10 mouse cellular contexts compared by ENCODE assay signal in genomic region chr10:82631133-82631532, GRCm38 (mm10). TPM values are rescaled to one million over a fixed set of nuclear protein-coding genes. Genes with fewer than 3 reads are reported as not detected.
DNase-seq lines count a peak whose midpoint lies in the region; ATAC-seq and TF ChIP-seq lines count a peak whose summit lies in the region.
"Had no signal": no experiment of that assay in that cellular context is flagged by ENCODE, and none has a peak within 500 bp of the region (broad histone marks: within the 10 kb centered on the region; RNA-seq: fewer than 3 reads in every experiment).

No protein-coding gene starts in this region.

- H3K27me3 ChIP-seq in heart, embryonic 12.5 days (replicated peaks): no peaks in the 10 kb centered on the region
- no peaks in the 10 kb centered on the region for H3K27me3 ChIP-seq in E14TG2a.4 (ENCODE audit: insufficient read depth, low read length)
- no peaks in the 10 kb centered on the region for H3K27me3 ChIP-seq in forebrain, postnatal 0 days (ENCODE audit: insufficient read depth, low read length)
- no peaks in the 10 kb centered on the region for H3K27me3 ChIP-seq in liver, embryonic 16.5 days (ENCODE audit: control insufficient read depth, insufficient read depth, low read depth, low read length)

- peak overlapping the region; percentile 79 for H3K4me3 ChIP-seq in heart, embryonic 12.5 days
- peak overlapping the region; percentile 89 for H3K4me3 ChIP-seq in E14TG2a.4 (replicated peaks; ENCODE audit: low read length)
- H3K4me3 ChIP-seq in forebrain, postnatal 0 days (ENCODE audit: low read depth, low read length): peak overlapping the region; percentile 52; the same call in 1 of the 2 replicates
- peak overlapping the region; percentile 85 for H3K4me3 ChIP-seq in liver, embryonic 16.5 days (ENCODE audit: low read depth, low read length)

- peak overlapping the region; percentile 86 for H3K4me2 ChIP-seq in heart, embryonic 12.5 days
- peak overlapping the region; percentile 91 for H3K4me2 ChIP-seq in forebrain, postnatal 0 days (ENCODE audit: low read depth)
- peak overlapping the region; percentile 64 for H3K4me2 ChIP-seq in liver, embryonic 16.5 days (ENCODE audit: low read depth, low read length)

- no peak for TF ChIP-seq CTCF in E14TG2a.4 (conservative IDR thresholded peaks at IDR 0.05; ENCODE audit: low read length)
- no peak for TF ChIP-seq CTCF in forebrain, postnatal 0 days (IDR thresholded peaks at IDR 0.05; ENCODE audit: low read depth)

- H3K9ac ChIP-seq in heart, embryonic 12.5 days: no peak overlapping the region
- H3K9ac ChIP-seq in forebrain, postnatal 0 days: no peak overlapping the region
- no peak overlapping the region for H3K9ac ChIP-seq in liver, embryonic 16.5 days (ENCODE audit: low read depth, low read length)

- no peak overlapping the region for H3K27ac ChIP-seq in heart, embryonic 12.5 days (ENCODE audit: poor library complexity, severe bottlenecking)
- no peak overlapping the region for H3K27ac ChIP-seq in forebrain, postnatal 0 days (ENCODE audit: low read depth, low read length)
- no peak overlapping the region for H3K27ac ChIP-seq in liver, embryonic 16.5 days (ENCODE audit: low read length)

- H3K4me1 ChIP-seq in heart, embryonic 12.5 days (replicated peaks): peaks cover 15% of the 10 kb centered on the region
- peaks cover 30% of the 10 kb centered on the region for H3K4me1 ChIP-seq in E14TG2a.4 (replicated peaks; ENCODE audit: low read depth, low read length)
- peaks cover 9% of the 10 kb centered on the region for H3K4me1 ChIP-seq in forebrain, postnatal 0 days (ENCODE audit: insufficient read depth)
- H3K4me1 ChIP-seq in liver, embryonic 16.5 days (ENCODE audit: control insufficient read depth, low read depth, low read length): peaks cover 18% of the 10 kb centered on the region

- H3K9me3 ChIP-seq in heart, embryonic 12.5 days (replicated peaks): no peaks in the 10 kb centered on the region
- H3K9me3 ChIP-seq in E14TG2a.4 (ENCODE audit: low read length): peaks cover 30% of the 10 kb centered on the region
- H3K9me3 ChIP-seq in forebrain, postnatal 0 days (ENCODE audit: low read length): no peaks in the 10 kb centered on the region
- no peaks in the 10 kb centered on the region for H3K9me3 ChIP-seq in liver, embryonic 16.5 days (replicated peaks; ENCODE audit: control insufficient read depth, low read length)

- WGBS in heart, embryonic 12.5 days: 78% methylated on average over 7 of the region's 7 CpGs
- WGBS in forebrain, postnatal 0 days: 71% methylated on average over 7 of the region's 7 CpGs
- WGBS in liver, embryonic 16.5 days (ENCODE audit: insufficient replicate concordance): 75% methylated on average over 7 of the region's 7 CpGs

- no peak for ATAC-seq in heart, embryonic 12.5 days (ENCODE audit: insufficient number of reproducible peaks, low FRiP score)
- no peak for ATAC-seq in forebrain, postnatal 0 days
- ATAC-seq in liver, embryonic 16.5 days (ENCODE audit: low read depth): no peak
- no peak for ATAC-seq in activated CD4-positive, CD25-positive, alpha-beta regulatory T cell, adult 4 months
- no peak for ATAC-seq in frontal cortex, adult (ENCODE audit: low TSS enrichment)

- no peak for DNase-seq in heart, adult 18-20 months
- no peak for DNase-seq in forebrain, postnatal 0 days
- DNase-seq in spleen, postnatal 10 days (ENCODE audit: low spot score in 2 of 2): no peak
- DNase-seq: cerebellum, adult 9-10 months; kidney, adult 9 months had no signal

- peaks cover 33% of the 10 kb centered on the region for H3K36me3 ChIP-seq in heart, embryonic 12.5 days
- peaks cover 43% of the 10 kb centered on the region for H3K36me3 ChIP-seq in E14TG2a.4 (ENCODE audit: insufficient read depth, low read length)
- H3K36me3 ChIP-seq in forebrain, postnatal 0 days (ENCODE audit: insufficient read depth): peaks cover 2% of the 10 kb centered on the region; the same call in 1 of the 2 replicates
- peaks cover 4% of the 10 kb centered on the region; the same call in 1 of the 2 replicates for H3K36me3 ChIP-seq in liver, embryonic 16.5 days (ENCODE audit: control insufficient read depth, insufficient read depth)

RNA-seq across cellular contexts. Expression of gene Tdg, which starts 1.5 kb away (rescaled TPM):
- 112 and 115 TPM in 2 replicates for polyA plus RNA-seq in heart, embryonic 12.5 days (2016; fragmentation: Nextera tagmentation; extraction: Ambion mirVana)
- 1 to 10 TPM; 8.6 to 9.6 TPM for total RNA-seq in heart, adult 18-20 months (2021)
- total RNA-seq in forebrain, postnatal 0 days (2014; rRNA removed): 85.0 and 99.5 TPM in 2 replicates
- polyA plus RNA-seq in forebrain, postnatal 0 days (2015; fragmentation: Nextera tagmentation; extraction: Ambion mirVana): 132 and 142 TPM in 2 replicates
- 27.5 and 31.5 TPM in 2 replicates for polyA plus RNA-seq in liver, embryonic 16.5 days (2015; fragmentation: Nextera tagmentation; extraction: Ambion mirVana)
- polyA plus RNA-seq in activated CD4-positive, CD25-positive, alpha-beta regulatory T cell, adult 4 months (2017; shearing (Covaris generic)): 10 to 100 TPM; 23.3 to 24.5 TPM

RNA-seq across cellular contexts. Expression of gene 1190007I07Rik, which starts 8.1 kb away (rescaled TPM):
- 35.0 and 37.5 TPM in 2 replicates for polyA plus RNA-seq in heart, embryonic 12.5 days (2016; fragmentation: Nextera tagmentation; extraction: Ambion mirVana)
- 10 to 100 TPM; 27.6 to 35.3 TPM for total RNA-seq in heart, adult 18-20 months (2021)
- 21.0 and 28.7 TPM in 2 replicates for total RNA-seq in forebrain, postnatal 0 days (2014; rRNA removed)
- 29.4 and 29.8 TPM in 2 replicates for polyA plus RNA-seq in forebrain, postnatal 0 days (2015; fragmentation: Nextera tagmentation; extraction: Ambion mirVana)
- 20.1 and 30.8 TPM in 2 replicates for polyA plus RNA-seq in liver, embryonic 16.5 days (2015; fragmentation: Nextera tagmentation; extraction: Ambion mirVana)
- 10 to 100 TPM; 26.8 to 32.9 TPM for polyA plus RNA-seq in activated CD4-positive, CD25-positive, alpha-beta regulatory T cell, adult 4 months (2017; shearing (Covaris generic))

RNA-seq across cellular contexts. Expression of gene Glt8d2, which starts 59.3 kb away (rescaled TPM):
- 2.1 and 2.6 TPM in 2 replicates for polyA plus RNA-seq in heart, embryonic 12.5 days (2016; fragmentation: Nextera tagmentation; extraction: Ambion mirVana)
- 1 to 10 TPM; 2.1 to 3.0 TPM for total RNA-seq in heart, adult 18-20 months (2021)
- 1.9 and 3.0 TPM in 2 replicates for total RNA-seq in forebrain, postnatal 0 days (2014; rRNA removed)
- 1.9 and 2.4 TPM in 2 replicates for polyA plus RNA-seq in forebrain, postnatal 0 days (2015; fragmentation: Nextera tagmentation; extraction: Ambion mirVana)
- polyA plus RNA-seq in liver, embryonic 16.5 days (2015; fragmentation: Nextera tagmentation; extraction: Ambion mirVana): 0.61 and 0.64 TPM in 2 replicates
- polyA plus RNA-seq in activated CD4-positive, CD25-positive, alpha-beta regulatory T cell, adult 4 months (2017; shearing (Covaris generic)): 1 to 10 TPM; 1.7 to 2.2 TPM
